Mouse (Mus musculus): ENCODE data around the gene Tet2.

Tet2 gene

GRCm38 (mm10) chr3:133462485-133462884 is 82.5 kb downstream of the Tet2 start:
- no peak for DNase-seq (ENCODE audit: extremely low read depth, low read depth, low spot score)

- DNase-seq (ENCODE audit: extremely low read depth, low read depth, low spot score) = no peak
Measured at GRCm38 (mm10) chr3:133462059-133462458, 82.9 kb downstream of the Tet2 start.

GRCm38 (mm10) chr3:133459174-133459573 is 85.8 kb downstream of the Tet2 start:
- no peak for DNase-seq (ENCODE audit: extremely low read depth, low read depth, low spot score)

GRCm38 (mm10) chr3:133453896-133454295 is 91.0 kb downstream of the Tet2 start:
- no peak for DNase-seq (ENCODE audit: extremely low read depth, low read depth, low spot score)

GRCm38 (mm10) chr3:133436919-133437320 is 108.0 kb downstream of the Tet2 start:
- DNase-seq (ENCODE audit: extremely low read depth, low read depth, low spot score) = no peak

- DNase-seq (ENCODE audit: extremely low read depth, low read depth, low spot score) = no peak
Measured at GRCm38 (mm10) chr3:133436279-133436860, 108.6 kb downstream of the Tet2 start.

- no peak for DNase-seq (ENCODE audit: extremely low read depth, low read depth, low spot score)
Measured at GRCm38 (mm10) chr3:133435774-133436148, 109.2 kb downstream of the Tet2 start.

- DNase-seq (ENCODE audit: extremely low read depth, low read depth, low spot score) = no peak
Measured at GRCm38 (mm10) chr3:133435141-133435773, 109.7 kb downstream of the Tet2 start.

- no peak for DNase-seq (ENCODE audit: extremely low read depth, low read depth, low spot score)
Measured at GRCm38 (mm10) chr3:133429394-133430173, 115.4 kb downstream of the Tet2 start.

- no peak for DNase-seq (ENCODE audit: extremely low read depth, low read depth, low spot score)
Measured at GRCm38 (mm10) chr3:133428003-133428402, 116.9 kb downstream of the Tet2 start.

GRCm38 (mm10) chr3:133423073-133423472 is 121.9 kb downstream of the Tet2 start:
- no peak for DNase-seq (ENCODE audit: extremely low read depth, low read depth, low spot score)

GRCm38 (mm10) chr3:133414747-133415146 is 130.2 kb downstream of the Tet2 start:
- no peak for DNase-seq (ENCODE audit: extremely low read depth, low read depth, low spot score)

Data from fat pad, adult 2 months (tissue).